Mouse (Mus musculus): ENCODE measurements around the gene Serpina3i.
"Not testable (repeated sequence)": the region's sequence is repeated elsewhere in the genome, so short reads cannot be mapped to it uniquely, and the experiment has no call there.

Gene Serpina3i

DNA sequence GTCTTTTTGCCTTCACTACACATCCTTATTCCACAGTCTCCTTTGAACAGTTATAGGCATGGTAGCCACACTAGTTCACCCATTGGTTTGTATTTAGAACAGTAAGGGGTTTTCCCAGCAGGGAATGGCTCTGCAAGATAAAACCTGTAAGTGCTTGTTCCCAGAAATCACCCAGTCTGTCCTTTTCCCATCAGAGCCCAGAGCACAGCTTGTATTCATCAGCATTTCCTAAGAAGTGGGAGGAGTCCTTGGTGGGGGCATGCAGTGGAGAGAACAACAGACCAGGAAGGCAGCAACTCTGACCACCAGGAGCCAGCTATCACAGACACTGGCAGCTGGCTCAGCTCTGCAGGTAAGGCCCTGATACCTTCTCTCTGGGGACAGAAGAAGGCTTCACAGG, at the start of gene Serpina3i:
TSS of gene Serpina3i (plus strand) at position 260 of the 400 bp plus-strand sequence.
- no peak for DNase-seq (ENCODE audit: low read depth)

DNA sequence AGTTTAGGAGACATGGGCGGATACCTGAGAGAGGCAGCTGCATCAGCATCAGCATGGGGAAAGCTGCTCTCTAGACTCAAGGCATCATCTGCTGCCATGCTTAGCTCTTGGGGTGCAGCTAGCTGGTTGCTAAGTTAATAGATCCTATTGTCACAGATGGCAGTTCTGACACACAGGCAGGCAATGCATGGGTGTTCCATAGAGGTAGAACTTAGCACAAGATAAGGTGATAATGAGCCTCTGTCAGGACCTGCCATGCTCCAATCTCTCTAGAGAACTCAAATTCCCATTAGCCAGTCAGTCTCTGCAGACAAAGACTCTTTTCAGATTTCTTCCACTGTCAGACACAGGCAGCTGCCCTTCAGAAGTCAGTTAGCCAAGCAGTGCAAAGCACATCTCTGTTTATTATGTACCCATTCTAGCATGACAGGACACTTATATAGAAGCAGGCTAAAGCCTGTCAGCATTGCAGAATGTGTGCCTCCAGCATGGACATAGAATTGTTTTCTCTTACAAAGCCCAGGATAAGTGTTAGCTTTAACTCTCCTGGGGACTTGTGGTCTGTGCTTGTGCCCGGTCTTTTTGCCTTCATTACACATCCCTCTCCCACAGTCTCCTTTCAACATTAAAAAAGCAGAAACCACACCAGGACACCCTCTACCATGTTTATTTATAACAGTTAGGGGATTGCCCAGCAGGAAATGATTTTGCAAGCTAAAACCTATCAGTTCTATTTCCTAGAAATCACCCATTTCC, 49.1 kb upstream of the Serpina3i start:
- peak; percentile 64 for DNase-seq (ENCODE audit: low read depth)

DNA sequence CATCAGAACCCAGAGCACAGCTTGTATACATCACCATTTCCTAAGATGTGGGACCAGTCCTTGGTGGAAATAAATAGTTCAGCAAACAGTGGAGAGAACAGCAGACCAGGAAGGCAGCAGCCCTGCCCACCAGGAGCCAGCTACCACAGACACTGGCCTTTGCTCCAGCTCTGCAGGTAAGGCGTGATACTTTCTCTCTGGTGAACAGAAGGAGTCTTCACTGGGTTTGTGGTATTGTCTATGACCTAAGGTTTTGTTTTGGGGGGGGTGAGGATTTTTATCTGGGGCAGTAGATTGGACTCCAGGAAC, 48.5 kb upstream of the Serpina3i start, which contains the start of gene Serpina3f:
TSS of gene Serpina3f (plus strand) at position 100 of the 309 bp plus-strand sequence.
- DNase-seq (ENCODE audit: low read depth): no peak

DNA sequence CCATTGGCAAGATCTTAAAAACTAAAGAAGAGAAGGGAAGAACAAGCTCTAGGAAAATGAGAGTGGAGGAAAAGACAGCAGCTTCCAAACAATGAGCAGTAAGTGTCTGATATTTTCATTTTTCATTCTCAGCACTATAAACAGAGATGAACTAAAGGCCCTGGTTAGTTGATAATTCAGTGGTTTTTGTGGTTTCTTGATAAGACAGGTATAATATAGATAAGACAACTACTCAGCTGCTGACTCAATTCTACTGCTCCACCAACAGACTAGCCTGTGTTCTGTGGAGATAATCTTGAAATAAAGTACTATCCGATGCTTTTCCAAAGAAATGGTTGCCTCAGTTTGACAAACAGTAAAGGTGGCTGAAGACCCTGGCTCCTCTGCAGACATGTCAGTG, 47.7 kb upstream of the Serpina3i start:
- DNase-seq (ENCODE audit: low read depth): no peak

DNA sequence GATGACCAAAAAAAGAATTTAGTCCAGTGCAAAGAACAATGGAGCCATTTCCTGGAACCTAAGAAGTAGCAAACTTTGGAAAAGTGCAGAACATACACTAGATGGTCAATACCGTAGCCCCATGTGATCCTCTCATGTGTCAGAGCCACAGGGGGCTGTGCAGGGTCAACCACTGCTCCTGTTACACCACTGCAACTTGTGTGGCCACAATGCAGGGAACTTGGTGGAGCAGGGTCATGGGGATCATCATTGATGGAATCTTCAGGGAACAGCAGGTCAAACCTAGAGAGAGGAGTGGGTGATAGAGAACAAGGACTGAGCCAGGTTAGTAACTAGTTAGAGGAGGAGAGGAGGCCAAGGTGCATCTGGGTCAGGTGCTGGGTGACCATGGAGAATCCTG, 41.3 kb upstream of the Serpina3i start:
- no peak for DNase-seq (ENCODE audit: low read depth)

DNA sequence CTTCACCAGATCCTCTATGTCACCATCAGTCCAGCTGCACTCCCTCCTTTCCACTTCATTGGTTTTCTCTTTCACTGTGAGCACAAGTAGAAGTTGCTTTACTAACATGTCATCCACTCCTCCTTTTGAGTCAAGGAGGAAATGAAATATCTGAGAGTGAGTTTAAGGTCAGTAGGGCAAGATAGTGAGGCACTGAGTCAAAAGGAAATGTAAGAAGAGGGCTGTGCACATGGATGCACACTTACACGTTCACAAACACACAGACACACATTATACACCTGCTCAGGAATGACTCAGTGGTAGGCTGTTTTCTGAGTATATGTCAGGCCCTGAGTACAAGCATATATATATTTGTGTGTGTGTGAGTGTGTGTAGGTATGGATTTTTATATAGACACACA, 39.2 kb upstream of the Serpina3i start:
- no peak for DNase-seq (ENCODE audit: low read depth)

DNA sequence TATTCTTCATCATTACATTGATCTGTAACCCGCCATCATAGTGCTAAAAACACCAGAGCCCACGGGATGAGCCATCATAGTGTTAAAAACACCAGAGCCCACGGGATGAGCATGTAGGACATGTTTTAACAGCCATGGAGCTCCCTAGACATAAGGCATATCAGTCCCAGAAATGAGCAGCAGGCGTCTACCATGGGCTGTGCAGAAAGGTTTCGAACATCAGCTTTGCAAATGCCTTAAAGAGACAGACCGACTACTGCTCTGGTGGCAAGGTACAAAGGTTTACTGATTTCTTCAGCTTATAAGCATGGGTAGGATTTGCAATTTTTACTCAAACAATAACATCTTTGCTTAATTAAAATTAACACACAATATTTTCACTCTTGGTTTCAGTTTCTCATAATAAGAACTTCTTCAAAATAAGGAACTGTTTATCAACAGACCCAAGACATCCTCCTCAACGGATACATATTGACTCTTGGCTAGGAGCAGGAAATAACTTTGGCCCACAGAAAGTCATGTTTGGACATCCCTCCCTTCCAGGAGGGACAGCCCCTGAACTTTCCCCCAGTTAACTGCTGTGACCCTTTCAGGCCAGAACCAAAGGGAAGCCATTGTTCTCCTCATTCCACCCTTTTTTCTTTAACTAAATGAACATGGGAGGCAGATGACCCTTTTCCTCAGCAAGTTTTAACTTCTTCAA, 38.2 kb upstream of the Serpina3i start:
- DNase-seq (ENCODE audit: low read depth): peak; percentile 83

DNA sequence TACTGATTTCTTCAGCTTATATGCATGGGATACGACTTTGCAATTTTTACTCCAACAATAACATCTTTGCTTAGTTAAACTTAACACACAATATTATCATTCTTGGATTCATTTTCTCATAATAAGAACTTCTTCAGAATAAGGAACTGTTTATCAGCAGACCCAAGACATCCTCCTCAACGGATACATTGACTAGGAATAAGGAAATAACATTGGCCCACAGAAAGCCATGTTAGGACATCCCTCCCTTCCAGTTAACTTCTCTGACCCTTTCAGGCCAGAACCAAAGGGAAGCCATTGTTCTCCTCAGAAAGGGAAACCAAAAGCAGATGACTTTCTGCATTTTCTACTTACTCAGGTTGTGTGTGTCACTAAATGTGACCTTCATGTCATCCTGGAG, 32.2 kb upstream of the Serpina3i start:
- DNase-seq (ENCODE audit: low read depth): peak; percentile 66

DNA sequence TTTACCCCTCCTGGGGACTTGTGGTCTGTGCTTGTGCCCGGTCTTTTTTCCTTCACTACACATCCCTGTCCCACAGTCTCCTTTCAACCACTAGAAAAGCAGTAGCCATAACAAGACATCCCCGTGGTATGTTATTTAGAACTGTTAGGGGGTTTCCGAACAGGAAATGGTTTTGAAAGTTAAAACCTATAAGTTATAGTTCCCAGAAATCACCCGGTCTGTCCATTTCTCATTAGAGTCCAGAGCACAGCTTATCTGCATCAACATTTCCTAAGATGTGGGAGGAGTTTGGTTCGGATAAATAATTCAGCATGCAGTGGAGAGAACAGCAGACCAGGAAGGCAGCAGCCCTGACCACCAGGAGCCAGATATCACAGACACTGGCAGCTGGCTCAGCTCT, 27.0 kb upstream of the Serpina3i start, which contains the start of gene Serpina3g:
TSS of gene Serpina3g (plus strand) at position 331 of the 400 bp plus-strand sequence.
- DNase-seq (ENCODE audit: low read depth): peak; percentile 80

DNA sequence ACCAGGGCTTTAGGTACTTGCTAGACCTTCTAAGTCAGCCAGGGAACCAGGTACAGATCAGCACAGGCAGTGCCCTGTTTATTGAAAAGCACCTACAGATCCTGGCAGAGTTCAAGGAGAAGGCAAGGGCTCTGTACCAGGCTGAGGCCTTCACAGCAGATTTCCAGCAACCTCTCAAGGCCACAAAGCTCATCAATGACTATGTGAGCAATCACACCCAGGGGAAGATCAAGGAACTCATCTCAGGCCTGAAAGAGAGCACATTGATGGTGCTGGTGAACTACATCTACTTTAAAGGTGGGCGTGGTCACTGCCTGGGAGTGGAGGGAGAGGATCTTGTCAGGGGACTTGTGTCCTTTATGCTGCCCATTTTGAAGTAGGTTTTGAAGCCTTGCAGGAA, 24.9 kb upstream of the Serpina3i start:
- not testable (repeated sequence) for DNase-seq (ENCODE audit: low read depth)

DNA sequence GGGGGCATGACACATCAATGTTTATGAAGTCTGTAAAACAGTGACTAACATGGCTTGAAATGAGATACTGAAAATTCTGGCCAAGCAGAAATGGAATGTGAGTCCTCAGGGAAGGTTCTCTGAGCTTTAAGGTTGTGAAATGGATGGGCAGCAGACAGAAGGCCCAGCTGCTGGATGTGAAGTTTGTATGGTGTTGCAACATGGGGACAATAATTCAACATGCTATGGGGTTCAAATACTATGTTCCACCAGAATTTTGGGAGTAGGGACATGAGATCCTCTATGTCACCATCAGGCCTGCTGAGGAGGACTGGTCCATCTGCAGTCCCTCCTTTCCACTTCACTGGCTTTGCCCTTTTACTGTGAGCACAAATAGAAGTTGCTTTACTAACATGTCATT, 19.6 kb upstream of the Serpina3i start:
- DNase-seq (ENCODE audit: low read depth): no peak

DNA sequence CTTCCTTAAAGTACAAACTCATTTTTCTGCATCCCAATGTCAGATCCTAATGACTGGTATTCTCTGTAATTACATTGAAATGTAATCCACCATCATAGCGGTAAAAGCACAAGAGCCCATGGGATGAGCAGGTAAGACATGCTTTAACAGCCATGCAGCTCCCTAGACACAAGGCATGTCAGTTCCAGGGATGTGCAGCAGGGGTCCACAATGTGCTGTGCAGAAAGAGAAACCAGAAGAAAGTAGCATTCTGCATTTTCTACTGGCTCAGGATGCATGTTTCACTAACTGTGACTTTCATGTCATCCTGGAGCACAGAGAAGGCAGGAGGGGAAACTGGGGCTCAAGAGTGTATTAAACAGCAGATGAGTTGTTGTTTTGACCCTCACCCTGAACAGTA, 17.8 kb upstream of the Serpina3i start:
- DNase-seq (ENCODE audit: low read depth): no peak

DNA sequence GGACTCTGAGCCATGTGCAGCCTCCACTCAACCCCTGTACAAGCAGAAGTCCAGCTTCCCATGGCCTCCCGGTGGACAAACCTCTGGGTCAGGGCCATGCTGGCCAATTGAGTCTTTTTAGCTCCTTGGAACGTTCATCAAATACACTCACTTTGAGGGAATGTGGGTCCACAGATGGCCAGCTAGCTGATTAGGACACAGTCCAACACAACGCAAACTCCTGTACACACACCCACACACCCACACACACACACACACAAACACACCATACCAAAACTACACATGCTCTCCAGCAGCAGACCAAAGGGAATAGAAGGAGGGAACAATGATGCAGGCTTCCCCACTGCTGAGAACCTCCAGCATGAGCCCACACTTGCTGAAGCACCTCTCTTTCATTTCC, 17.3 kb upstream of the Serpina3i start:
- no peak for DNase-seq (ENCODE audit: low read depth)

DNA sequence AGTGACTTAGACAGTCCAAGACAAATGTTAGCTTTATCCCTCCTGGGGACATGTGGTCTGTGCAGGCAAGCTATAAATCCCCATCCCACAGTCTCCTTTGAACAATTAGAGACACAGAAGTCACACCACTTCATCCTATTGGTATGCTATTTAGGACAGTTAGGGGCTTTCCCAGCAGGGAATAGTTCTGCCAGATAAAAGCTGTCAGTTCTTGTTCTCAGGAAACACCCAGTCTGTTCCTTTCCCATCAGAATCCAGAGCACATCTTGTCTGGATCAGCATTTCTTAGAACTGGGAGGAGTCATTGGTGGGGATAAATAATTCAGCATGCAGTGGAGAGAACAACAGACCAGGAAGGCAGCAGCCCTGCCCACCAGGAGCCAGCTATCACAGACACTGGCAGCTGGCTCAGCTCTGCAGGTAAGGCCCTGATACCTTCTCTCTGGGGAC, 15.3 kb upstream of the Serpina3i start:
- DNase-seq (ENCODE audit: low read depth): peak; percentile 37

DNA sequence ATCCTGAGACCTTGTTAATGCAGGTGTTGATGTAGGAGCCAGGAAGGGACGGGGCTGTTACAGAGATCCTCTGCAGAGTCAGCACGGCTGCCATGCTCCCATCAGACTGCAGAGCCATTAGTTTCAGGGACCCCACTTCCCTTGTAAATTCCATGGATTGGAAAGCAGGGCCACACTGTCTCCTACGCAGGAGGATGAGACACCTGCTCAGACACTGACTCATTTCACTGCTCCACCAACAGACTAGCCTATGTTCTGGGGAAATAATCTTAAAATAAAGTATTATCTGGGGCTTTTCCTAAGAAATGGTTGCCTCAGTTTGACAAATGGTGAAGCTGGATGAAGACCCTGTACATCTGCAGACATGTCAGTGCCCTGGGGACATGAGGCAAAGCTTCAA, 14.7 kb upstream of the Serpina3i start:
- no peak for DNase-seq (ENCODE audit: low read depth)

DNA sequence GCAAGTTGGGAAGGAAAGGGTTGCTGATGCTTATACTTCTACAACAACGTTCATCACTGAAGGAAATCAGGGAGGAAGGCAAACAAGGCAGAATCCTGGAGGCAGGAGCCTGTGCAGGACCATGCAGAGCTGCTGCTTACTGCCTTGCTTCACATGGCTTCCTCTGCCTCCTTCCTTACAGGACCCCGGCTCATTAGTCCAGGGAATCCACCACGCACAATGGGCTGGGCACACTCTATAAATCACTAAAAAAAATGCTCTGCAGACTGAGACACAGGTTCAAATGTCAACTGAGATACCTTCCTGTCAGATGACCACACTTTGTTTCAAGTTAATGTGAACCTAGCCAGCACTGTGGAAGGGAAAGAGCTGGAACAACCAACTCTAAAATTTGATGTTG, 1.9 kb upstream of the Serpina3i start:
- no peak for DNase-seq (ENCODE audit: low read depth)

DNA sequence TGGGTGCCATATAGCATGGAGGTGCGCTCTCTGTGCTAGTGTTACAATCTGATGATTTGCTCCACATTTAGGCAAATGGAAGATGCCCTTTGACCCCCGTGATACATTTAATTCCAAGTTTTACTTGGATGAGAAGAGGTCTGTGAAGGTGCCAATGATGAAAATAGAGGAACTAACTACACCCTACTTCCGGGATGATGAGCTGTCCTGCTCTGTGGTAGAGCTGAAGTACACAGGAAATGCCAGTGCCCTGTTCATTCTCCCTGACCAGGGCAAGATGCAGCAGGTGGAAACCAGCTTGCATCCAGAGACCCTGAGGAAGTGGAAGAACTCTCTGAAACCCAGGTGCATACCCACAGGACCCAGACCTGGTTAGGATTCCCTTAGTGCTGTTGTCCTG, 3.5 kb downstream of the Serpina3i start:
- no peak for DNase-seq (ENCODE audit: low read depth)

DNA sequence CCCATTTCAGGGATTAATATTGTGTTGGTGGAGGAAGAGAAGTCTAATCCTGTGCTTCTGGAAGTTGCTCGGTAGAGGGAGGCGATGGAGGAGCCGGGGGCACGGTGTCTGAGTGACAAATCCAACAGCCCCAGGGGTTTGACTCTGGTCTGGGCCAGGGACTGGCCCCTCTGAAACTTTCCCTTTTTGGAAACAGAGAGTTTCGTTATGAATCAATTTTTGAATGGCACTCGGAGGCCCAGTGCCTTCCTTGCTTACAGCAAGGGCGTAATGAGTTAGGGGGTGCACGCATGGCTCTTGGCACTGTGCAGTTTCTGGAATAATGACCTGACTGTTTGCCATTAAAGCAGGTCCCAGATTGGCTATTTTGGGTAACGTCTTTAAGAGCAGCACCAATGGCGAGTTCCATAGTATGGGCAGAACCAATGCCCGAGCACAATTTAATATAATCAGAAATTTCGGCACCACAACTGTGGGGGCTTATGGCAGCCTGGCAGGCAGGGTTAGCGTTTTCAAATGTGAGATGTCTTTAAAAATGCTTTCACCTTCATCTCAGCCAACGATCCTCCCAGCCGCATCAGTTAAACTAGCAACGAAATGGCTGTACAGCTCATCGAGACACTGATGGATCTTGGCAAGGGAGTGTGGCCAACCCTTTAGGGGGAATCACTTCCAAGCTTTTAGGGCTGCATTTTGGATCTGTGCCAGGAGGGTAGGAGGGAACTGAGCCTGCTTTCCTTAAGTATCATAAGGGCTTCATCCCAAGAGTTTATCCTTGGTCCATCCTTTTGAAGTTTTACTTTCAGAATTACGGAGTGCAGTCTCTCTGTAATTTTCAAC, 15.5 kb downstream of the Serpina3i start:
- no peak for DNase-seq (ENCODE audit: low read depth)

DNA sequence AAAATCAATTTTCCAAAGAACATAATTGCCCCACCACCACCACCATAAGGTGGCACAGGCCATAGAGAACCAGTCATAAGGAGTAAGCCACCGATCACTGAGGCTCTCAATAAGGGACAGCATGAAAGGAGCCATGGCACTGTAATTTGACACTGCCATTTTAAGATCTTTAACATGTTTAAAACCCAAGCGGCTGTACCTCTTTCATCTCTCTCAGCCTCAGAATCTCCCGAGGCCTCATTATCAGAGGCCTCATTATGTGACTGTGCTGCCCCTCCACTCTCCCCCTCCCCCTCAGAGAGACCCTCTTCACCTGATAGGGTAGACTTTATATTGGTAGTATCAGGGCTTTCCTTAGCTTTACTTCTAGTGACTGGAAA, 16.1 kb downstream of the Serpina3i start:
- DNase-seq (ENCODE audit: low read depth): no peak

DNA sequence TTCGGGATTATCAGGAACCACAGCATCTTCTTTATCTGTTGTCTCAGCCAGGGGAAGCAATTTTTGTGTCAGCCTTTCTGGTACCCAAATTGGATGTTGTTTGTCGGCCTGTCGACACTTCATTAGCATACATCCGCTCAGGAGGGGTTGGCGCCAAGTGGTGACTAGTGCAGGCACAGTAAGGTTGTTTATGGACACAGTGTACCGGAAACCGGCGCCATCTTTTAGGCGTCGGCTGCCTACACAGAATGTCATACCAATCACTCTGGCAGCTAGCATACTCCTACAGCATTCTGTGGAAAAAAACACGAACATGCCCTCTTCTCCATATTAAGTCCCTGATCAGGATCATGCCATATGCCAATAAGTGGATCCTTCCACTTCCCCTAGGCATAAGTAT, 20.5 kb downstream of the Serpina3i start:
- DNase-seq (ENCODE audit: low read depth): no peak

DNA sequence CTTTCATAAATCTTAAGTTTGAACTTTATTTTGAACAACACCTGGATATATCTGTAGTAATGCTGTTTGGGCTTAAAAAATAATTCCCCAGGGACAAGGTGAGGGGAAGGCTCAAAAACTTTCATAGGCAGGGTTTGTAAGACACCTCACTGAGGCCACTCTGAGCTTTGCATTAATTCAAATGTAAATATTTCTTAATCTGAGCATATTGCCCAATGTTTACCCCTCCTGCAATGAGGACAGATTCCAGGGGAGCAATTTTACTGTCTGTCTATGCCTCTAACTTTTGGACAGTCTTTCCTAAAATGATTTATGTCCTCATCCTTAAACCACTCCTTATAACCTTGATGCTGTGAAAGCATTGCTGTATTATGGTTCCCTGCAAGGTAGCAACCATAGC, 25.4 kb downstream of the Serpina3i start:
- DNase-seq (ENCODE audit: low read depth): no peak

DNA sequence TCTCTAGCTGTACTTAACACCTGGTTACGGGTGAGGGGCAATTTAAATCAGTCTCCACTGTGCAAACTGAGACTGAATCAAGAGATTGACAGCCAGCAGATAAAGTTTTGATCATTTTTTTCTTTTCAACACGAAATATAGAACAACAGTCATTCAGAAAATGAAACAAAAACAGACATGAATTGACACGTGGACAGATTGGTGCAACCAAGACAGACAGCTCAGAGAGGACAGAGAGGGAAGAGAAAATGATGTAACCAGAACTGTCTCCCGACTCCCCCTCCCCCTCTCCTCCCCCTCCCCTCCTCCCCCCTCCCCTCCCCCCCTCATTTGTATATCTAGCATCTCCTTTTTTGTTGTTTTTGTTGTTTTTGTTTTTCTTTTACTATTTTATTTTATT, 26.9 kb downstream of the Serpina3i start:
- DNase-seq (ENCODE audit: low read depth): no peak

DNA sequence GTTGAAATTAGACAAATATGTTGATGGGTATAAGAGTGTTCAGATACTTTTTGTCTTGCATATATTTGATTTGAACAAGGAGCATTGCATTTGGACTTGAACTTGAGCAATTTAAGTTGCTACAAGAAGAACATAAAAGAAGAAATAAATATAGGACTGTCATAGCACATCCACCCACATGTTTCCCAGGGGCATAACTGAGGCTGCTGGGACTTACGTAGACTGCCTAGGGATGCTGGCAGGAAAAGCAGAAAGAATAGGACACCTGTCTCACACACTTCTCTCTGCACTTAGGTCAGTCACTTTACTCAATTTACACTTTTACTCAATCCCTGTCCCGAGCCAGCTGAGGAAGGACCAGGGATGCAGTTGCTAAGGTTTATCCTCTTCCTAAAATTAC, 31.0 kb downstream of the Serpina3i start:
- DNase-seq (ENCODE audit: low read depth): no peak
